Mouse (Mus musculus): Measurements from ENCODE around the gene Kcnj14. TPM values are rescaled to one million over a fixed set of nuclear protein-coding genes. Genes with fewer than 3 reads are reported as not detected.
A peak's percentile ranks its signal among the peaks of the same experiment; 100 is the strongest.

Kcnj14 gene
- total and polyA plus RNA-seq, 3 experiments, result 0.39 to 1.3 TPM; not detected in 1

DNA sequence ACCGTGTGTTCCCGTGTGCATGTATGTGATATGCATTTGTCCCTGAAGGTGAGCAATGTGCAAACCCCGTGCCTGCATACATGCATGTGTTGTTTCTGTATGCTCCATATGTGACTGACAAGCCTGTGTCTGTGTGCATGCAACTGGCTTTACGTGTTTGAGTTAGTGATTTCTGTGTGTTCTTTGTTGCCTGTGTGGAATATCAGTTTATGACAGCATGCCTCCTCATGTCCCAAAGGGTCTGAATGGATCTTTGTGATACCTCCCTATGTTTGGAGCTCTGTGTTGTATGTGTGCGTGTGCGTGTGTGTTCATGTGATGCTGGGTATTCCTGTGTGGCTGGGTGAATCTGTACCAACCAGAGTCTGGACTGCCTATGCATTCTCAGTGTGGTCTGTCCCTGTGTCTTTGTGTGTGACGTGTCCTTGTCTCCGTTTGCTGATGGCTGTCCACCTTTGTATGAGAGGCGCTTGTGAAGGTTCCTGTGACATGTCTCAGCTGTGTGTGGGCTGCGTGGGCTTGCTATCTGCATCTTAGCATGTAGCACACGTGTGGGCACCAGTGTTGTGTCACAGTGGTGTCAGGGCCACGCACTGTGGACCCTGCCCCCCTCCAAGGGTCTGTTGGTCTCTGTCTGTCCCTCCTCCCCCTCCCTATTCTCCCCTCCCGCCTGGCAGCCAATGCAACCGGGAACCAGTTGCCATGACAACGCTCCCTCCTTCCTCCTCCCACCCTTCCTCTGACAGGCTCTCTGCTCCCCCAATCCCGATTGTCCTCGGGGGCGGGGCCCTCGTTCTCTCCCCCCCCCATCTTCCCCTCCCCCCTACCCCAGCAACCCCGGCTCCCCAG, 39.8 kb downstream of the Kcnj14 start, which contains the start of gene Sult2b1:
TSS of gene Sult2b1 (minus strand) at position 146 of the 849 bp plus-strand sequence.
- Histone ChIP-seq H3K36me3 (ENCODE audit: control insufficient read depth in 1 of 2, insufficient read depth in 2 of 2, low read length in 2 of 2) (no peaks in the 10 kb centered on the region), H3K9me3 (replicated peaks; ENCODE audit: insufficient read depth, low read length) (no peaks in the 10 kb centered on the region), H3K4me3 (ENCODE audit: control insufficient read depth in 1 of 2, insufficient read depth in 1 of 2, low read depth in 2 of 2, low read length in 2 of 2) (peak within 1 kb of the TSS; percentile 64 to 69)

DNA sequence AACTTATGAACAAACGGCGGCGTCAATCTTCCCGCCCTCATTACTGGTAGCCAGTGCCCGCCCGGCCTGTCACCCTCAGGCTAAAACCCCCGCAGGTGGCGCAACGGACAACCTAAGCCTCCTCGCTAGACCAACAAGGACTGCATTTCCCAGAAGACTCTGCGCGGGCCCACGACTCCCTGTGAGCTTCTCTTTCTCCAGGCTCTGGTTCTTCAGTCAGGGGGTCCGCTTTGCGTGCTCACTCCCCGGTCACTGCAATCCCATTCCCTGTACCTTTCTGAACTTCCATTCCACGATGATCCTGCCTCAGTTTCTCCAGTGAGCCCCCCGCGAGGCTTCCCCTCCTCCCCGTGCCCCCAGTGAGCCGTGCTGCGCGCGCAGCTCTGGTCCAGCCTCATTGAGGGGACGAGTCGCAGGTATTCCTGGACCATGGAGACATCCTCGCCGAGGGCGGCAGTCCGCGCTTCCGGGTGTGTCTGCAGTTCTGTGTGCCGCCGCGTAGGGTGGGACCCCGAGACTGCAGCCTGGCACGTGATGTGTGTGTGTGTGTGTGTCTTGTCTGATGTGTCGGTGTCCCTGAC, 41.0 kb downstream of the Kcnj14 start, which contains the start of gene Lmtk3:
TSS of gene Lmtk3 (plus strand) at position 228 of the 581 bp plus-strand sequence.
- Histone ChIP-seq H3K9me3 (replicated peaks; ENCODE audit: insufficient read depth, low read length) (no peaks in the 10 kb centered on the region), H3K4me3 (ENCODE audit: control insufficient read depth in 1 of 2, insufficient read depth in 1 of 2, low read depth in 2 of 2, low read length in 2 of 2) (peak within 1 kb of the TSS; percentile 64 to 69), H3K27me3 (ENCODE audit: control insufficient read depth in 1 of 2, insufficient read depth in 2 of 2, low read length in 2 of 2) (no peaks in the 10 kb centered on the region; a peak in 1 of 4 replicates), H3K36me3 (ENCODE audit: control insufficient read depth in 1 of 2, insufficient read depth in 2 of 2, low read length in 2 of 2) (no peaks in the 10 kb centered on the region), H3K4me1 (ENCODE audit: control insufficient read depth in 1 of 2, insufficient read depth in 2 of 2, low read length in 2 of 2) (no peaks in the 10 kb centered on the region), H3K27ac (ENCODE audit: control insufficient read depth, low read depth, low read length) (no peak within 1 kb of the TSS), H3K9ac (ENCODE audit: control insufficient read depth, low read depth, low read length, poor library complexity, severe bottlenecking) (peak within 1 kb of the TSS; percentile 63), H3K79me2 (ENCODE audit: control insufficient read depth, insufficient read depth, low read length, poor library complexity) (no peaks in the 10 kb centered on the region)
- no peak for TF ChIP-seq UBTF (IDR thresholded peaks at IDR 0.05; ENCODE audit: borderline replicate concordance, insufficient read depth, low read depth, low read length)
- TF ChIP-seq TAL1 (IDR thresholded peaks at IDR 0.05; ENCODE audit: low read length), result no peak
- peak; percentile 61 for TF ChIP-seq NRF1 (IDR thresholded peaks at IDR 0.05; ENCODE audit: insufficient read depth, low read depth, low read length, poor library complexity, severe bottlenecking)
- TF ChIP-seq MYC (IDR thresholded peaks at IDR 0.05; ENCODE audit: low read depth, low read length), result no peak
- no peak for TF ChIP-seq ZKSCAN1 (IDR thresholded peaks at IDR 0.05; ENCODE audit: low read depth, low read length)
- TF ChIP-seq SMC3 (IDR thresholded peaks at IDR 0.05; ENCODE audit: low read depth, low read length), result no peak
- TF ChIP-seq GATA1 (IDR thresholded peaks at IDR 0.05; ENCODE audit: low read depth, low read length), result no peak
- no peak for TF ChIP-seq NELFE (IDR thresholded peaks at IDR 0.05; ENCODE audit: low read depth, low read length)
- TF ChIP-seq ELF1 (IDR thresholded peaks at IDR 0.05; ENCODE audit: low read depth, low read length), result peak; percentile 32; the same call in 1 of the 2 replicates
- no peak for TF ChIP-seq TCF12 (IDR thresholded peaks at IDR 0.05; ENCODE audit: low read depth, low read length)
- TF ChIP-seq KAT2A (conservative IDR thresholded peaks at IDR 0.05; ENCODE audit: low read depth, low read length), result no peak
- TF ChIP-seq POLR2AphosphoS2 (IDR thresholded peaks at IDR 0.05; ENCODE audit: low read length), result no peak
- TF ChIP-seq ZMIZ1 (IDR thresholded peaks at IDR 0.05; ENCODE audit: low read depth, low read length), result no peak
- TF ChIP-seq HCFC1 (IDR thresholded peaks at IDR 0.05; ENCODE audit: low read depth, low read length), result peak; percentile 84
- TF ChIP-seq MXI1 (IDR thresholded peaks at IDR 0.05; ENCODE audit: low read depth, low read length), result no peak
- no peak for TF ChIP-seq ETS1 (IDR thresholded peaks at IDR 0.05; ENCODE audit: low read depth, low read length)
- TF ChIP-seq USF1 (IDR thresholded peaks at IDR 0.05; ENCODE audit: low read depth, low read length), result peak; percentile 43; the same call in 1 of the 2 replicates
- no peak for TF ChIP-seq POLR2AphosphoS5 (IDR thresholded peaks at IDR 0.05; ENCODE audit: borderline replicate concordance, low read depth, low read length)
- no peak for TF ChIP-seq MAX (IDR thresholded peaks at IDR 0.05; ENCODE audit: low read length)
- no peak for TF ChIP-seq CHD1 (IDR thresholded peaks at IDR 0.05; ENCODE audit: low read depth, low read length)
- peak in 1 of 3 experiments; percentile 26; a peak in 1 of 6 replicates for TF ChIP-seq CTCF (IDR thresholded peaks at IDR 0.05 in 2 of 3, conservative IDR thresholded peaks at IDR 0.05 in 1 of 3; ENCODE audit: control insufficient read depth in 1 of 3, insufficient read depth in 1 of 3, low read depth in 2 of 3, low read length in 3 of 3, poor library complexity in 1 of 3, severe bottlenecking in 1 of 3)
- DNase-seq (ENCODE audit: low read depth, low spot score), result peak; percentile 60

More for the DNA sequence above, 39.8 kb downstream of the Kcnj14 start, which contains the start of gene Sult2b1:
- H3K27me3 ChIP-seq (ENCODE audit: control insufficient read depth in 1 of 2, insufficient read depth in 2 of 2, low read length in 2 of 2), result no peaks in the 10 kb centered on the region; a peak in 1 of 4 replicates
- H3K9ac ChIP-seq (ENCODE audit: control insufficient read depth, low read depth, low read length, poor library complexity, severe bottlenecking), result peak within 1 kb of the TSS; percentile 63
- no peak for DNase-seq (ENCODE audit: low read depth, low spot score)
- TF ChIP-seq USF1 (IDR thresholded peaks at IDR 0.05; ENCODE audit: low read depth, low read length), result no peak
- TF ChIP-seq TCF12 (IDR thresholded peaks at IDR 0.05; ENCODE audit: low read depth, low read length), result no peak
- no peak for TF ChIP-seq TAL1 (IDR thresholded peaks at IDR 0.05; ENCODE audit: low read length)
- no peak for TF ChIP-seq KAT2A (conservative IDR thresholded peaks at IDR 0.05; ENCODE audit: low read depth, low read length)
- no peak for TF ChIP-seq JUND (IDR thresholded peaks at IDR 0.05; ENCODE audit: low read depth, low read length)
- TF ChIP-seq GATA1 (IDR thresholded peaks at IDR 0.05; ENCODE audit: low read depth, low read length), result no peak
- H3K27ac ChIP-seq (ENCODE audit: control insufficient read depth, low read depth, low read length), result no peak within 1 kb of the TSS
- H3K79me2 ChIP-seq (ENCODE audit: control insufficient read depth, insufficient read depth, low read length, poor library complexity), result no peaks in the 10 kb centered on the region
- no peaks in the 10 kb centered on the region for H3K4me1 ChIP-seq (ENCODE audit: control insufficient read depth in 1 of 2, insufficient read depth in 2 of 2, low read length in 2 of 2)
